Mouse (Mus musculus) embryonic facial prominence, embryonic 14.5 days (tissue): Measurements from ENCODE around the gene Mrm3. TPM values are rescaled to one million over a fixed set of nuclear protein-coding genes. Genes with fewer than 3 reads are reported as not detected.

ENCODE experiments used
- ATAC-seq: fragments of 200-750 bp; cut with Nextera tagmentation; 2 replicates; pipeline ENCODE4 v1.8.0; 2017; ENCODE audit warnings: low read depth, moderate number of reproducible peaks, moderate TSS enrichment
- DNase-seq: peaks from one replicate; pipeline ENCODE4 v3.0.0-alpha.2; 2015; ENCODE audit warnings: low spot score
- H3K27ac ChIP-seq: fragments of 300-500 bp; sonication (generic); replicated peaks from 2 replicates; pipeline ENCODE4 v1.5.1; 2014; ENCODE audit warnings: low read depth, mild to moderate bottlenecking, low read length, moderate library complexity
- H3K27me3 ChIP-seq: fragments of 300-500 bp; sonication (generic); replicated peaks from 2 replicates; pipeline ENCODE4 v1.6.1; 2014; ENCODE audit warnings: low read length; ENCODE audit not compliant: control insufficient read depth, insufficient read depth
- H3K36me3 ChIP-seq: fragments of 300-500 bp; sonication (generic); 2 replicates; pipeline ENCODE4 v1.6.1; 2014; ENCODE audit warnings: low read length, mixed read lengths; ENCODE audit not compliant: control insufficient read depth, insufficient read depth
- H3K4me1 ChIP-seq: fragments of 300-500 bp; sonication (generic); 2 replicates; pipeline ENCODE4 v1.6.1; 2014; ENCODE audit warnings: antibody characterized with exemption, low read length; ENCODE audit not compliant: control insufficient read depth, insufficient read depth
- H3K4me2 ChIP-seq: fragments of 300-500 bp; sonication (generic); 2 replicates; pipeline ENCODE4 v1.6.1; 2014; ENCODE audit warnings: low read depth, mild to moderate bottlenecking, low read length, moderate library complexity, mixed read lengths
- H3K4me3 ChIP-seq: fragments of 300-500 bp; sonication (generic); 2 replicates; pipeline ENCODE4 v1.5.1; 2014; ENCODE audit warnings: low read depth, mild to moderate bottlenecking, low read length
- H3K9ac ChIP-seq: fragments of 300-500 bp; sonication (generic); 2 replicates; pipeline ENCODE4 v1.6.1; 2014; ENCODE audit warnings: low read depth, mild to moderate bottlenecking, low read length, moderate library complexity, mixed read lengths
- H3K9me3 ChIP-seq: fragments of 300-500 bp; sonication (generic); 2 replicates; pipeline ENCODE4 v1.6.1; 2016; ENCODE audit warnings: low read length; ENCODE audit not compliant: control insufficient read depth
- WGBS: fragments of 180-500 bp; shearing (Covaris S2); extraction: QIAGEN DNeasy Blood & Tissue Kit; methylation state at CpG from one replicate; pipeline ENCODE4 v1.1.7; 2014; 5-methylcytosine and 5-hydroxymethylcytosine counted together
- polyA plus RNA-seq: library from polyadenylated mRNA; unstranded; fragments of >200 nt; fragmentation: Nextera tagmentation; extraction: Ambion mirVana; gene quantifications from 2 replicates; pipeline ENCODE4 v1.2.1, GENCODE M21; 2014

Mrm3 gene
- polyA plus RNA-seq, 1 experiment from 2014 or later: 23.8 TPM

DNA sequence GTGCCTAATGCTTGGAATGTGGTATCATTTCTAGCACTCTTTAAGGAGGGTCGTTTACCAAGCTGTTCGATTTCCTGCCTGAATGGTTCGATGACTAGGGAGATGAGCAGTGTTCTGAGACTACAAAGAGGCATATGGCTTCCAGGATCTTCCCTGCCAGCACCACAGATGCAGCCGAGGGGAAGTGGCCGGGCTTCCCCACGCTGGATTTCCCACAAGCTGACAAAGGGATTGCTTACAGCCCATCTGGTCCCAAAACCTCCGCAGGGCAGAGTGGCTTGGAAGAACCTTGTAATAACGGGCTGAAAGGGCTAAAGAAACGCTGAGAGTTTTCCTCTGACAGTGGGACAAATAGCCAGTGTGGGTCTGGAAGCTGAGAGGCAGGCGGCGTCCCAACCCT is 46.9 kb downstream of the Mrm3 start:
- Histone ChIP-seq H3K4me3 (no peak overlapping the region), H3K9me3 (no peaks in the 10 kb centered on the region), H3K4me1 (peaks cover 78% of the 10 kb centered on the region), H3K9ac (peak overlapping the region; percentile 31; the same call in 1 of the 2 replicates), H3K27me3 (no peaks in the 10 kb centered on the region), H3K4me2 (no peak overlapping the region), H3K36me3 (no peaks in the 10 kb centered on the region), H3K27ac (peak overlapping the region; percentile 80)
- DNase-seq (peak; percentile 83), ATAC-seq (peak; percentile 24; the same call in 1 of the 2 replicates)
- WGBS: 18% methylated on average over 11 of the region's 11 CpGs

DNA sequence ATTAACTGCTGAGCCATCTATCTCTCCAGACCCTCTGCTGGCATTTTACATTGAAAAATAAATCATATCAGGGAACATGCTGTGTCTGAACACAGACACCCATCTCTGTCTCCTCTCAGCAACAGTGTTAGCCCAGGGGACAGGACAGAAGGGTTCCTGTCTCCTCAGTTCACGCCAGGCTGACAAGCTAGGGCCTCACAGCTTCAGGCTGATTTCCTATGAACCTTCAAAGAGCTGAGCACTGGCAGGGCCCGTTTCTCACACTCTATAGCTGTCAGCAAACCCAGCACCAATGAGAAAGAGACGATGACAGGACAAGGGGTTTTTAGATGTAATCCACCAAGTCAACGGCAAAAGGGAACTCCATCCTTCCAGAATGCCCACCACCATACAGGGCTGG is 48.4 kb downstream of the Mrm3 start:
- no peak for ATAC-seq
- H3K36me3 ChIP-seq: no peaks in the 10 kb centered on the region
- no peak overlapping the region for H3K4me3 ChIP-seq
- no peaks in the 10 kb centered on the region for H3K9me3 ChIP-seq
- WGBS: 56% methylated on average over 4 of the region's 4 CpGs
- no peak overlapping the region for H3K9ac ChIP-seq
- no peaks in the 10 kb centered on the region for H3K27me3 ChIP-seq
- no peak overlapping the region for H3K4me2 ChIP-seq
- peak overlapping the region; percentile 82 for H3K27ac ChIP-seq
- peaks cover 79% of the 10 kb centered on the region for H3K4me1 ChIP-seq
- no peak for DNase-seq

DNA sequence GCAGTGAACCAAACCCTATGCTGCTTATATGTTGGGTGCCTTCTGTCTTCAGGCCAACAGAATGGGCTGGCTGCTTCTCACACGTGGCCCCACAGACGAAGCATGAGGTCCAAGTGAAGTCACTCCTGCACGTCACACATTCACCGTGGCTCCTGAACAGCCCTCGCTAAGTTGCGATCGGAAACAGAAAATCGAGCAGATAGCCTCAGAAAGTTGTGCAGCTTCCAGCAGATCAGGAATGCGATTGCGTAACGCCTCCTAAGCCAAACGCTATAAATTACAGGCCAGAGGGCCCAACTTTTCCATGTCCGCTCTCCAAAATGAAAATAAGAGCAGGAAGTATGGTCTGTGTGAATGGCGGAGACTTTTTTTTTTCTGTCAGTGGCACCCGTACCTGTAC is 48.9 kb downstream of the Mrm3 start:
- ATAC-seq: no peak
- peak; percentile 77 for DNase-seq
- Histone ChIP-seq H3K27me3 (no peaks in the 10 kb centered on the region), H3K4me2 (peak overlapping the region; percentile 33), H3K36me3 (no peaks in the 10 kb centered on the region), H3K4me1 (peaks cover 79% of the 10 kb centered on the region), H3K4me3 (no peak overlapping the region), H3K9ac (no peak overlapping the region), H3K9me3 (no peaks in the 10 kb centered on the region), H3K27ac (peak overlapping the region; percentile 82)
- WGBS: 49% methylated on average over 15 of the region's 15 CpGs

DNA sequence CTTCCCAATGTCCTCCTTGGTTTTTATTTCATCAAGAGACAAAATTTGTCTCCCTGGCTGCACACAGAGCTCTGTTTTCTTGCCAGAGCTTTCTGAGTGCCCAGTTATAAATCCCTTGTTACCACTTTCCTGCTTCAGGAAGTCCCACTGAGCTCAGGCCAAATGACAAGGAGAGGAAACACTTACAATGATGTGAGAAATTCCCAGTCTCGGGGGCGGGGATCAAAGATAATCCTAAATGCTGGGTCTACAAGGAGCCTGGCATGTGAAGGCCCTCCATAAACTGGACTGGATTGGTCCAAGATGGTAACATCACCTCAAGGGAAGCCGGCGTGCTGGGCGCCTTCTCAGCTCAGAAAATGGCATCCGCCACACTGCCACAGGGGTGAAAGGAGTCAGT is 49.3 kb downstream of the Mrm3 start:
- H3K4me1 ChIP-seq: peaks cover 79% of the 10 kb centered on the region
- H3K27me3 ChIP-seq: no peaks in the 10 kb centered on the region
- no peaks in the 10 kb centered on the region for H3K9me3 ChIP-seq
- H3K4me3 ChIP-seq: no peak overlapping the region
- H3K9ac ChIP-seq: no peak overlapping the region
- peak overlapping the region; percentile 82 for H3K27ac ChIP-seq
- DNase-seq (no peak), ATAC-seq (no peak)
- H3K36me3 ChIP-seq: no peaks in the 10 kb centered on the region
- peak overlapping the region; percentile 33 for H3K4me2 ChIP-seq
- WGBS: 51% methylated on average over 6 of the region's 6 CpGs

DNA sequence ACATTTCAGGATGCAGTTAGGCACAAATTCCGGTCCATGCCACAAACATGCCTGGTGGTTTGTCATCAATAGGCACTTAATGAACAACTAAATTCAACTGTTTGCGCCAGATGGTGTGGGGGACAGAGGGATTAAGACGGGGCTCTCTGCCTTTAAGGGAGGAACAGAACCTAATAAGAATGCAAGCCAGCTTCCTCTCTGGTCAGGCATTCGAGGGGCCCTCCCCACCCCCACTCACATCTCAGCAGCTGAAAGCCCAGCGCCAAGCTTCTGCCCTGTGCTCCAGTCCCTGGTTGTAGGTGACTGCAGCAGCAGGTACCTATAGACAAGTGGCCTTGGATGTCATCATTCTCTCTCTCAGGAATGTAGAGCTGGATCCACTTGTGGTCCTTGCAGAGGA is 50.6 kb downstream of the Mrm3 start:
- Histone ChIP-seq H3K4me3 (no peak overlapping the region), H3K27me3 (no peaks in the 10 kb centered on the region), H3K4me2 (no peak overlapping the region), H3K4me1 (peaks cover 87% of the 10 kb centered on the region), H3K9me3 (no peaks in the 10 kb centered on the region), H3K36me3 (no peaks in the 10 kb centered on the region), H3K9ac (no peak overlapping the region), H3K27ac (peak overlapping the region; percentile 82)
- no peak for DNase-seq
- ATAC-seq: no peak
- WGBS: 59% methylated on average over 5 of the region's 5 CpGs

DNA sequence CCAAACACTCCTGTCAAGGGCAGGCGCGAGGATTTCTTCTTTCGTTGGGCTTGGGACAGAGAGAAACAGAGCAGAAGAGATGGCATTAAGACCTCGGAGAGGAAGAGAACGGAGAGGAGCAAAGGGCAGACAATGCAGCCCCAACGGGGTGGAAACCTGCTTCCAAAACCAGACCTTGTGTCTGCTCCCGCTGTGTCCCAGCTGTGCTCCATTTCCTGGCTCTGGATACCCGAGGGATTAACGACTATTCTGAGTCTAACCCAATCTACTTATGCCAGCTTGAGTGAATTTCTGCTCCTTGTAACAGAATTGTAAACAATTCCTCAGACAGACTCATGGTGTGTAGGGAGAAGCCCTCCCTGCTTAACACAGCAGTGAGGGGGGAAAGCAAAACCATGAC is 51.3 kb downstream of the Mrm3 start:
- whole genome bisulfite sequencing: 23% methylated on average over 9 of the region's 9 CpGs
- H3K4me1 ChIP-seq: peaks cover 80% of the 10 kb centered on the region
- H3K9ac ChIP-seq: no peak overlapping the region
- peak overlapping the region; percentile 68 for H3K27ac ChIP-seq
- ATAC-seq (no peak), DNase-seq (peak; percentile 80)
- no peak overlapping the region for H3K4me3 ChIP-seq
- no peaks in the 10 kb centered on the region for H3K27me3 ChIP-seq
- peak overlapping the region; percentile 36; the same call in 1 of the 2 replicates for H3K4me2 ChIP-seq
- no peaks in the 10 kb centered on the region for H3K9me3 ChIP-seq
- H3K36me3 ChIP-seq: no peaks in the 10 kb centered on the region

DNA sequence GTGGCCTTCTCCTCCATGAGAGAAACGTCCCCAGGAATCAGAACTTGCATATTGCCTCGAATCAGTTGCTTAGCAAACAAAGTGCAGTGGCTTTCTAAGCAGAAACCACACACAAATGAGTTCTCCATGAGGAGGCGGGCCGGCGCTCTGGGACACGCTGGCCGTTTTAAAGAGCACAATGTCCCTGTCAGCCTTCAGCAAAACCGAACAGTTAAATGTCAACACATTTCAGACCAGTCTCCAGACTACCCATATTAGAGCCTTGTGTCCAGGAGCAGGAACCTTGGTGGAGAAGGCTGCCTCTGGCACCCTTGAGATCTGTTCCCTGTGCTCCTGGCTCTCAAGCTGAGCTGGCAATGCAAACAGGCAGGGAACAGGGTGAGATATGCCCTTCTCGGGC is 53.7 kb downstream of the Mrm3 start:
- no peaks in the 10 kb centered on the region for H3K27me3 ChIP-seq
- H3K9me3 ChIP-seq: no peaks in the 10 kb centered on the region
- DNase-seq (no peak), ATAC-seq (no peak)
- peaks cover 74% of the 10 kb centered on the region for H3K4me1 ChIP-seq
- no peak overlapping the region for H3K4me3 ChIP-seq
- no peak overlapping the region for H3K4me2 ChIP-seq
- no peak overlapping the region for H3K9ac ChIP-seq
- WGBS: 59% methylated on average over 9 of the region's 9 CpGs
- H3K27ac ChIP-seq: peak overlapping the region; percentile 41; the same call in 1 of the 2 replicates
- H3K36me3 ChIP-seq: no peaks in the 10 kb centered on the region

DNA sequence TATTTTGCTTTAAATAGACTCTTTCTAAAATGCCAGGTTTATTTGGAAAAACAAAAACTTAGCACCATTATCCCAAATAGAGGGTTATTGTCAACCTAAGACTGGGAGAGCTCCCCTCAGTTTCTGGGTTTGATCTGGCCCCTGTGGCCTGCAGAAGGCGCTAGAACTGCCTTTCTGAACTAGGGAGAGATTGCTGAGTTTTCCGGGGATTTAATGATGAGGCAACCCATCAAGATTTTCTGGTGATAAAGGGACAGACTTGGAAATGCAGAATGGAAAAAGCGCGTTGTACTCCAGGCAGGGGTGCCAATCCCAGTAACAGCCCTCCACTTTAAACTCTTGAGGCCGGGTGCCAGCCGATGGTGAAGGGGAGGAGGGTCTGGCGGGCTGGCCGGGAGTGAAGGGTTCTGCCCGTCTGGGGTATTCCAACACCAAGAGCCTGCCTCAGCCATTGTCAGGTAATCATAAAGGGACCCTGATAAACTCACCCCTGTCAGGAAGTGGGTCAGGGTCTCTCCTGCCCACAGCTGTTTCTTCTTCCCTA is 55.0 kb downstream of the Mrm3 start:
- H3K9me3 ChIP-seq: no peaks in the 10 kb centered on the region
- 58% methylated on average over 9 of the region's 9 CpGs for WGBS
- ATAC-seq (no peak), DNase-seq (no peak)
- H3K4me3 ChIP-seq: no peak overlapping the region
- peaks cover 65% of the 10 kb centered on the region for H3K4me1 ChIP-seq
- no peak overlapping the region for H3K27ac ChIP-seq
- H3K9ac ChIP-seq: no peak overlapping the region
- H3K27me3 ChIP-seq: no peaks in the 10 kb centered on the region
- no peaks in the 10 kb centered on the region for H3K36me3 ChIP-seq
- H3K4me2 ChIP-seq: no peak overlapping the region
